Mouse (Mus musculus) midbrain, postnatal 0 days (tissue): Measurements from ENCODE around the gene Zzef1. TPM values are rescaled to one million over a fixed set of nuclear protein-coding genes. Genes with fewer than 3 reads are reported as not detected.

ENCODE experiments used
- ATAC-seq: fragments of 200-750 bp; cut with Nextera tagmentation; 2 replicates; pipeline ENCODE4 v1.8.0; 2017; ENCODE audit warnings: moderate number of reproducible peaks, mild to moderate bottlenecking, moderate TSS enrichment, moderate library complexity; ENCODE audit not compliant: low FRiP score
- DNase-seq: peaks from one replicate; pipeline ENCODE4 v3.0.0-alpha.2; 2015; ENCODE audit warnings: low spot score
- H3K27ac ChIP-seq: fragments of 300-500 bp; sonication (generic); 2 replicates; pipeline ENCODE4 v1.5.1; 2014; ENCODE audit warnings: low read depth, mild to moderate bottlenecking, low read length, mixed read lengths
- H3K27me3 ChIP-seq: fragments of 300-500 bp; sonication (generic); 2 replicates; pipeline ENCODE4 v1.6.1; 2014; ENCODE audit warnings: low read length, control low read depth, mixed read lengths; ENCODE audit not compliant: insufficient read depth
- H3K36me3 ChIP-seq: fragments of 300-500 bp; sonication (generic); 2 replicates; pipeline ENCODE4 v1.6.1; 2014; ENCODE audit warnings: low read length, control low read depth, mixed read lengths; ENCODE audit not compliant: insufficient read depth
- H3K4me1 ChIP-seq: fragments of 300-500 bp; sonication (generic); 2 replicates; pipeline ENCODE4 v1.6.1; 2014; ENCODE audit warnings: mild to moderate bottlenecking, control low read depth, antibody characterized with exemption, low read length, mixed read lengths; ENCODE audit not compliant: insufficient read depth
- H3K4me2 ChIP-seq: fragments of 300-500 bp; sonication (generic); 2 replicates; pipeline ENCODE4 v1.6.1; 2014; ENCODE audit warnings: low read depth, mild to moderate bottlenecking, low read length, mixed read lengths; ENCODE audit not compliant: poor library complexity, severe bottlenecking
- H3K4me3 ChIP-seq: fragments of 300-500 bp; sonication (generic); 2 replicates; pipeline ENCODE4 v1.5.1; 2014; ENCODE audit warnings: low read depth, mild to moderate bottlenecking, low read length, moderate library complexity
- H3K9ac ChIP-seq: fragments of 300-500 bp; sonication (generic); replicated peaks from 2 replicates; pipeline ENCODE4 v1.6.1; 2014; ENCODE audit warnings: mild to moderate bottlenecking, low read length, moderate library complexity, mixed read lengths; ENCODE audit not compliant: poor library complexity, severe bottlenecking
- H3K9me3 ChIP-seq: fragments of 300-500 bp; sonication (generic); 2 replicates; pipeline ENCODE4 v1.6.1; 2016; ENCODE audit warnings: low read length, control low read depth
- CTCF ChIP-seq: IDR thresholded peaks from 2 replicates; pipeline ENCODE4 v1.5.1; 2016; ENCODE audit warnings: antibody characterized with exemption, mild to moderate bottlenecking
- WGBS: fragments of 180-500 bp; shearing (Covaris S2); extraction: QIAGEN DNeasy Blood & Tissue Kit; methylation state at CpG from one replicate; pipeline ENCODE4 v1.1.7; 2014; 5-methylcytosine and 5-hydroxymethylcytosine counted together
- polyA plus RNA-seq: library from polyadenylated mRNA; unstranded; fragments of >200 nt; fragmentation: Nextera tagmentation; extraction: Ambion mirVana; gene quantifications from 2 replicates; pipeline ENCODE4 v1.2.1, GENCODE M21; 2015
- total RNA-seq: library from RNA; depleted of rRNA; stranded (reverse); fragments of >200 nt; gene quantifications from 2 replicates; pipeline ENCODE4 v1.2.3, GENCODE M21; 2014

The Zzef1 gene
- total and polyA plus RNA-seq, 2 experiments from 2014 or later, result 10.0 to 39.7 TPM

- DNase-seq (no peak), ATAC-seq (no peak)
- H3K36me3 ChIP-seq, result peaks cover 3% of the 10 kb centered on the region; the same call in 1 of the 2 replicates
- peak overlapping the region; percentile 94; the same call in 1 of the 2 replicates for H3K27ac ChIP-seq
- peak overlapping the region; percentile 79 for H3K4me2 ChIP-seq
- H3K4me3 ChIP-seq, result peak overlapping the region; percentile 99
- no peaks in the 10 kb centered on the region for H3K9me3 ChIP-seq
- no peaks in the 10 kb centered on the region for H3K4me1 ChIP-seq
- WGBS, result 18% methylated on average over 10 of the region's 10 CpGs
- H3K9ac ChIP-seq, result peak overlapping the region; percentile 95
- TF ChIP-seq CTCF, result no peak
- H3K27me3 ChIP-seq, result no peaks in the 10 kb centered on the region
Measured at GRCm38 (mm10) chr11:72796773-72797338, 830 bp downstream of the Zzef1 start.

- DNase-seq, result no peak
- H3K4me1 ChIP-seq, result no peaks in the 10 kb centered on the region
- no peak for TF ChIP-seq CTCF
- no peak overlapping the region for H3K4me2 ChIP-seq
- no peak overlapping the region for H3K4me3 ChIP-seq
- H3K27me3 ChIP-seq, result no peaks in the 10 kb centered on the region
- no peak for ATAC-seq
- no peak overlapping the region for H3K27ac ChIP-seq
- no peaks in the 10 kb centered on the region for H3K9me3 ChIP-seq
- no peak overlapping the region for H3K9ac ChIP-seq
- peaks cover 3% of the 10 kb centered on the region; the same call in 1 of the 2 replicates for H3K36me3 ChIP-seq
Measured at GRCm38 (mm10) chr11:72798112-72798511, 2.1 kb downstream of the Zzef1 start.

- Histone ChIP-seq H3K4me3 (no peak overlapping the region), H3K4me1 (no peaks in the 10 kb centered on the region), H3K27ac (no peak overlapping the region), H3K9me3 (no peaks in the 10 kb centered on the region), H3K36me3 (peaks cover 3% of the 10 kb centered on the region; the same call in 1 of the 2 replicates), H3K9ac (no peak overlapping the region), H3K4me2 (no peak overlapping the region), H3K27me3 (no peaks in the 10 kb centered on the region)
- ATAC-seq (no peak), DNase-seq (no peak)
- TF ChIP-seq CTCF, result no peak
Measured at GRCm38 (mm10) chr11:72801182-72801581, 5.2 kb downstream of the Zzef1 start.

- no peaks in the 10 kb centered on the region for H3K9me3 ChIP-seq
- H3K4me1 ChIP-seq, result no peaks in the 10 kb centered on the region
- H3K36me3 ChIP-seq, result peaks cover 3% of the 10 kb centered on the region; the same call in 1 of the 2 replicates
- no peak overlapping the region for H3K9ac ChIP-seq
- H3K4me2 ChIP-seq, result no peak overlapping the region
- ATAC-seq, result no peak
- no peak overlapping the region for H3K4me3 ChIP-seq
- H3K27me3 ChIP-seq, result no peaks in the 10 kb centered on the region
- TF ChIP-seq CTCF, result no peak
- WGBS, result 82% methylated on average over 3 of the region's 3 CpGs
- DNase-seq, result no peak
- no peak overlapping the region for H3K27ac ChIP-seq
Measured at GRCm38 (mm10) chr11:72803038-72803437, 7.0 kb downstream of the Zzef1 start.

GRCm38 (mm10) chr11:72804586-72804985, 8.6 kb downstream of the Zzef1 start:
- ATAC-seq, result no peak
- Histone ChIP-seq H3K27ac (no peak overlapping the region), H3K36me3 (peaks cover 3% of the 10 kb centered on the region; the same call in 1 of the 2 replicates), H3K9ac (no peak overlapping the region), H3K9me3 (no peaks in the 10 kb centered on the region), H3K4me1 (no peaks in the 10 kb centered on the region), H3K27me3 (no peaks in the 10 kb centered on the region), H3K4me2 (no peak overlapping the region), H3K4me3 (no peak overlapping the region)
- no peak for TF ChIP-seq CTCF
- DNase-seq, result no peak

GRCm38 (mm10) chr11:72805232-72805631, 9.2 kb downstream of the Zzef1 start:
- no peak overlapping the region for H3K4me2 ChIP-seq
- H3K27me3 ChIP-seq, result no peaks in the 10 kb centered on the region
- TF ChIP-seq CTCF, result no peak
- no peak overlapping the region for H3K27ac ChIP-seq
- H3K4me1 ChIP-seq, result no peaks in the 10 kb centered on the region
- H3K9ac ChIP-seq, result no peak overlapping the region
- no peak overlapping the region for H3K4me3 ChIP-seq
- no peaks in the 10 kb centered on the region for H3K36me3 ChIP-seq
- H3K9me3 ChIP-seq, result no peaks in the 10 kb centered on the region
- no peak for ATAC-seq
- no peak for DNase-seq
- 90% methylated on average over 3 of the region's 3 CpGs for WGBS
